Mouse (Mus musculus) lung, adult 2 months (tissue): ENCODE results near the gene Calhm4.

Source experiments
- CTCF ChIP-seq: fragments of 200-500 bp; IDR thresholded peaks from 2 replicates; pipeline ENCODE4 v1.5.1; 2011; ENCODE audit warnings: mild to moderate bottlenecking, low read length, control low read depth; ENCODE audit not compliant: insufficient read depth
- POLR2A ChIP-seq: fragments of 200-500 bp; IDR thresholded peaks from 2 replicates; pipeline ENCODE4 v1.6.1; 2011; ENCODE audit warnings: low read depth, mild to moderate bottlenecking, control low read depth, low read length, borderline replicate concordance; ENCODE audit errors: extremely low read depth

- TF ChIP-seq CTCF: no peak
- no peak for TF ChIP-seq POLR2A
These were observed 25.5 kb upstream of the Calhm4 start for GRCm38 (mm10) chr10:34069606-34070005.
